Mouse (Mus musculus) liver, embryonic 14.5 days (tissue): ENCODE data around the gene Parva.

ENCODE experiments used
- CTCF ChIP-seq: IDR thresholded peaks from 2 replicates; pipeline ENCODE4 v1.5.1; 2016; ENCODE audit warnings: antibody characterized with exemption, low read depth, control low read depth
- EP300 ChIP-seq: IDR thresholded peaks from 2 replicates; pipeline ENCODE4 v1.6.1; 2016; ENCODE audit warnings: antibody characterized with exemption, low read depth

DNA sequence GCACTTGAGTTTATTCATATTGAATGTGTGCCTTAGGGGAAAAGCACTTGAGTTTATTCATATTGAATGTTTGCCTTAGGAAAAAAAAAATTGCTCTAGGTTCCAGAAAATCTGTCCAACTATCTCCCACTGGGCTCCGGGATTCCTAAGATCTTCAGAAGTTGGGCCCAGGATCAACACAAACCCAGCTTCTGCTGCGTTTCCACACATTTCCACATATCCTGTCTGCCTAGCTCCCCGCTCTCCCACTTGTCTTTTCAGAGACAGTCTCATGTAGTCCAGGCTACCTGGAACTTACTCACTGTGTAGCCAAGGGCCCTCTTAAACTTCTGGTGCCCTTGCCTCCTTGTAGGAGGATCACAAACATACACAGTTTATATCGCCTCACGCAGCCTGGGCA, 175.7 kb downstream of the Parva start:
- TF ChIP-seq EP300 (no peak), CTCF (no peak)
